Mouse (Mus musculus) CD4-positive naive resting alpha-beta T cell, adult 57 days (primary cell): ENCODE measurements around the gene Fancd2. TPM values are rescaled to one million over a fixed set of nuclear protein-coding genes. Genes with fewer than 3 reads are reported as not detected.

Source experiments
- total RNA-seq: library from RNA; stranded (reverse); gene quantifications from one replicate; pipeline ENCODE4 v1.2.4, GENCODE M21; 2023

The Fancd2 gene
- 0.80 TPM for total RNA-seq

GRCm38 (mm10) chr6:113530932-113531839 is at the start of gene Fancd2, which contains the start of gene Emc3:
Fancd2 (plus strand) TSS chr6:113531682.
Emc3 (minus strand) TSS chr6:113531652.

GRCm38 (mm10) chr6:113483100-113483615 is 48.3 kb upstream of the Fancd2 start, which contains the start of gene Creld1:
Creld1 (plus strand) TSS chr6:113483297.

GRCm38 (mm10) chr6:113501388-113502084 is 29.9 kb upstream of the Fancd2 start, which contains the start of gene Prrt3:
Prrt3 (minus strand) TSS chr6:113501931.

GRCm38 (mm10) chr6:113600543-113601139 is 69.2 kb downstream of the Fancd2 start, which contains the start of gene Fancd2os:
Fancd2os (minus strand) TSS chr6:113600715.

GRCm38 (mm10) chr6:113604432-113605223 is 73.1 kb downstream of the Fancd2 start, which contains the start of gene Brk1:
Brk1 (plus strand) TSS chr6:113604772.

GRCm38 (mm10) chr6:113623941-113624751 is 92.7 kb downstream of the Fancd2 start, which contains the start of gene Vhl:
Vhl (plus strand) TSS chr6:113623959.

GRCm38 (mm10) chr6:113638302-113639040 is 107.0 kb downstream of the Fancd2 start, which contains the start of gene Irak2:
Irak2 (plus strand) TSS chr6:113638467.

Other genes with a start within 250 kb of the Fancd2 start
- 2.9 TPM for gene Cpne9, start 249.4 kb upstream of the Fancd2 start, total RNA-seq
- 75.3 TPM for gene Brpf1, start 224.5 kb upstream of the Fancd2 start, total RNA-seq
- gene Ogg1, start 204.7 kb upstream of the Fancd2 start, total RNA-seq, result 9.0 TPM
- gene Camk1, start 187.7 kb upstream of the Fancd2 start, total RNA-seq, result 0.47 TPM
- gene Tada3, start 153.8 kb upstream of the Fancd2 start, total RNA-seq, result 29.1 TPM
- 232 TPM for gene Arpc4, start 153.6 kb upstream of the Fancd2 start, total RNA-seq
- 58.3 TPM for gene Ttll3, start 142.4 kb upstream of the Fancd2 start, total RNA-seq
- gene Rpusd3, start 112.3 kb upstream of the Fancd2 start, total RNA-seq, result 10.6 TPM
- gene Cidec, start 95.9 kb upstream of the Fancd2 start, total RNA-seq, result not detected
- 18.3 TPM for gene Jagn1, start 89.1 kb upstream of the Fancd2 start, total RNA-seq
- 0.71 TPM for gene Il17re, start 73.2 kb upstream of the Fancd2 start, total RNA-seq
- 0.35 TPM for gene Il17rc, start 60.3 kb upstream of the Fancd2 start, total RNA-seq
- 10.8 TPM for gene Creld1, start 48.4 kb upstream of the Fancd2 start, total RNA-seq
- 0.35 TPM for gene Prrt3, start 29.8 kb upstream of the Fancd2 start, total RNA-seq
- gene Emc3, start within 50 bp of the Fancd2 start, total RNA-seq, result 65.7 TPM
- not detected for gene Fancd2os, start 69.0 kb downstream of the Fancd2 start, total RNA-seq
- gene Brk1, start 73.1 kb downstream of the Fancd2 start, total RNA-seq, result 91.9 TPM
- 19.3 TPM for gene Vhl, start 92.3 kb downstream of the Fancd2 start, total RNA-seq
- 57.6 TPM for gene Irak2, start 106.8 kb downstream of the Fancd2 start, total RNA-seq
- gene Tatdn2, start 165.4 kb downstream of the Fancd2 start, total RNA-seq, result 244 TPM
- gene Ghrl, start 188.2 kb downstream of the Fancd2 start, total RNA-seq, result 1.2 TPM
- 88.8 TPM for gene Sec13, start 209.1 kb downstream of the Fancd2 start, total RNA-seq